Mouse (Mus musculus): ENCODE measurements around the gene Pank4. TPM values are rescaled to one million over a fixed set of nuclear protein-coding genes. Genes with fewer than 3 reads are reported as not detected.

Gene Pank4
- polyA plus RNA-seq, 1 experiment from 2014 or later: 42.1 TPM

GRCm38 (mm10) chr4:155012115-155012514 lies 48.2 kb downstream of the Pank4 start:
- no peaks in the 10 kb centered on the region for H3K36me3 ChIP-seq (ENCODE audit: control insufficient read depth, insufficient read depth, low read length)
- WGBS: 78% methylated on average over 2 of the region's 2 CpGs
- H3K27me3 ChIP-seq (ENCODE audit: control insufficient read depth, insufficient read depth, low read depth, low read length): no peaks in the 10 kb centered on the region
- H3K9ac ChIP-seq (ENCODE audit: low read depth, low read length): no peak overlapping the region
- H3K4me3 ChIP-seq (ENCODE audit: low read depth, low read length): no peak overlapping the region
- 0 out of 2 replicates have a peak, but pooled peaks cover 2% of the 10 kb centered on the region for H3K4me1 ChIP-seq (ENCODE audit: control insufficient read depth, insufficient read depth, low read length)
- H3K9me3 ChIP-seq (replicated peaks; ENCODE audit: control insufficient read depth, low read length, poor library complexity, severe bottlenecking): no peaks in the 10 kb centered on the region
- H3K27ac ChIP-seq (ENCODE audit: low read length): no peak overlapping the region
- no peak overlapping the region for H3K4me2 ChIP-seq (ENCODE audit: low read length)
- ATAC-seq: no peak

GRCm38 (mm10) chr4:155012788-155013187 lies 48.9 kb downstream of the Pank4 start:
- ATAC-seq: no peak
- Histone ChIP-seq H3K36me3 (ENCODE audit: control insufficient read depth, insufficient read depth, low read length) (no peaks in the 10 kb centered on the region), H3K4me2 (ENCODE audit: low read length) (no peak overlapping the region), H3K4me3 (ENCODE audit: low read depth, low read length) (no peak overlapping the region), H3K9me3 (replicated peaks; ENCODE audit: control insufficient read depth, low read length, poor library complexity, severe bottlenecking) (no peaks in the 10 kb centered on the region), H3K4me1 (ENCODE audit: control insufficient read depth, insufficient read depth, low read length) (0 out of 2 replicates have a peak, but pooled peaks cover 2% of the 10 kb centered on the region), H3K27me3 (ENCODE audit: control insufficient read depth, insufficient read depth, low read depth, low read length) (no peaks in the 10 kb centered on the region), H3K9ac (ENCODE audit: low read depth, low read length) (no peak overlapping the region), H3K27ac (ENCODE audit: low read length) (no peak overlapping the region)
- 2% methylated on average over 4 of the region's 4 CpGs for WGBS

- no peaks in the 10 kb centered on the region for H3K27me3 ChIP-seq (ENCODE audit: control insufficient read depth, insufficient read depth, low read depth, low read length)
- no peak overlapping the region for H3K4me2 ChIP-seq (ENCODE audit: low read length)
- no peak overlapping the region for H3K27ac ChIP-seq (ENCODE audit: low read length)
- WGBS: 49% methylated on average over 14 of the region's 14 CpGs
- no peak for ATAC-seq
- H3K9me3 ChIP-seq (replicated peaks; ENCODE audit: control insufficient read depth, low read length, poor library complexity, severe bottlenecking): no peaks in the 10 kb centered on the region
- H3K4me3 ChIP-seq (ENCODE audit: low read depth, low read length): no peak overlapping the region
- peaks cover 7% of the 10 kb centered on the region; the same call in 1 of the 2 replicates for H3K4me1 ChIP-seq (ENCODE audit: control insufficient read depth, insufficient read depth, low read length)
- no peak overlapping the region for H3K9ac ChIP-seq (ENCODE audit: low read depth, low read length)
- H3K36me3 ChIP-seq (ENCODE audit: control insufficient read depth, insufficient read depth, low read length): no peaks in the 10 kb centered on the region
These were observed 50.3 kb downstream of the Pank4 start for GRCm38 (mm10) chr4:155014244-155014643.

GRCm38 (mm10) chr4:155014791-155015190 lies 50.9 kb downstream of the Pank4 start:
- no peak overlapping the region for H3K4me3 ChIP-seq (ENCODE audit: low read depth, low read length)
- no peak overlapping the region for H3K9ac ChIP-seq (ENCODE audit: low read depth, low read length)
- ATAC-seq: no peak
- H3K4me2 ChIP-seq (ENCODE audit: low read length): no peak overlapping the region
- WGBS: 65% methylated on average over 12 of the region's 12 CpGs
- no peak overlapping the region for H3K27ac ChIP-seq (ENCODE audit: low read length)
- no peaks in the 10 kb centered on the region for H3K9me3 ChIP-seq (replicated peaks; ENCODE audit: control insufficient read depth, low read length, poor library complexity, severe bottlenecking)
- H3K36me3 ChIP-seq (ENCODE audit: control insufficient read depth, insufficient read depth, low read length): no peaks in the 10 kb centered on the region
- H3K27me3 ChIP-seq (ENCODE audit: control insufficient read depth, insufficient read depth, low read depth, low read length): no peaks in the 10 kb centered on the region
- peaks cover 10% of the 10 kb centered on the region; the same call in 1 of the 2 replicates for H3K4me1 ChIP-seq (ENCODE audit: control insufficient read depth, insufficient read depth, low read length)

GRCm38 (mm10) chr4:155015550-155015949 lies 51.6 kb downstream of the Pank4 start:
- Histone ChIP-seq H3K27ac (ENCODE audit: low read length) (no peak overlapping the region), H3K4me3 (ENCODE audit: low read depth, low read length) (no peak overlapping the region), H3K27me3 (ENCODE audit: control insufficient read depth, insufficient read depth, low read depth, low read length) (no peaks in the 10 kb centered on the region), H3K9ac (ENCODE audit: low read depth, low read length) (no peak overlapping the region), H3K9me3 (replicated peaks; ENCODE audit: control insufficient read depth, low read length, poor library complexity, severe bottlenecking) (no peaks in the 10 kb centered on the region), H3K4me1 (ENCODE audit: control insufficient read depth, insufficient read depth, low read length) (peaks cover 10% of the 10 kb centered on the region; the same call in 1 of the 2 replicates), H3K36me3 (ENCODE audit: control insufficient read depth, insufficient read depth, low read length) (no peaks in the 10 kb centered on the region), H3K4me2 (ENCODE audit: low read length) (no peak overlapping the region)
- WGBS: 78% methylated on average over 4 of the region's 4 CpGs
- no peak for ATAC-seq

- Histone ChIP-seq H3K27me3 (ENCODE audit: control insufficient read depth, insufficient read depth, low read depth, low read length) (no peaks in the 10 kb centered on the region), H3K4me1 (ENCODE audit: control insufficient read depth, insufficient read depth, low read length) (peaks cover 15% of the 10 kb centered on the region; the same call in 1 of the 2 replicates), H3K4me3 (ENCODE audit: low read depth, low read length) (no peak overlapping the region), H3K4me2 (ENCODE audit: low read length) (no peak overlapping the region), H3K9me3 (replicated peaks; ENCODE audit: control insufficient read depth, low read length, poor library complexity, severe bottlenecking) (no peaks in the 10 kb centered on the region), H3K27ac (ENCODE audit: low read length) (no peak overlapping the region), H3K36me3 (ENCODE audit: control insufficient read depth, insufficient read depth, low read length) (no peaks in the 10 kb centered on the region), H3K9ac (ENCODE audit: low read depth, low read length) (no peak overlapping the region)
- ATAC-seq: no peak
- WGBS: 67% methylated on average over 11 of the region's 11 CpGs
These were observed 52.9 kb downstream of the Pank4 start for GRCm38 (mm10) chr4:155016807-155017206.

- 70% methylated on average over 11 of the region's 11 CpGs for WGBS
- no peak overlapping the region for H3K4me2 ChIP-seq (ENCODE audit: low read length)
These were observed 53.4 kb downstream of the Pank4 start for GRCm38 (mm10) chr4:155017253-155017878.

GRCm38 (mm10) chr4:155018066-155018465 lies 54.1 kb downstream of the Pank4 start:
- WGBS: 79% methylated on average over 8 of the region's 8 CpGs
- H3K27me3 ChIP-seq (ENCODE audit: control insufficient read depth, insufficient read depth, low read depth, low read length): no peaks in the 10 kb centered on the region
- H3K9me3 ChIP-seq (replicated peaks; ENCODE audit: control insufficient read depth, low read length, poor library complexity, severe bottlenecking): no peaks in the 10 kb centered on the region
- H3K4me2 ChIP-seq (ENCODE audit: low read length): no peak overlapping the region
- no peak overlapping the region for H3K9ac ChIP-seq (ENCODE audit: low read depth, low read length)
- no peak overlapping the region for H3K4me3 ChIP-seq (ENCODE audit: low read depth, low read length)
- no peak for ATAC-seq
- peaks cover 17% of the 10 kb centered on the region; the same call in 1 of the 2 replicates for H3K4me1 ChIP-seq (ENCODE audit: control insufficient read depth, insufficient read depth, low read length)
- H3K36me3 ChIP-seq (ENCODE audit: control insufficient read depth, insufficient read depth, low read length): no peaks in the 10 kb centered on the region
- no peak overlapping the region for H3K27ac ChIP-seq (ENCODE audit: low read length)

More at GRCm38 (mm10) chr4:155017253-155017878, 53.4 kb downstream of the Pank4 start:
- Histone ChIP-seq H3K4me1 (ENCODE audit: control insufficient read depth, insufficient read depth, low read length) (peaks cover 17% of the 10 kb centered on the region; the same call in 1 of the 2 replicates), H3K27me3 (ENCODE audit: control insufficient read depth, insufficient read depth, low read depth, low read length) (no peaks in the 10 kb centered on the region), H3K4me3 (ENCODE audit: low read depth, low read length) (no peak overlapping the region), H3K9ac (ENCODE audit: low read depth, low read length) (no peak overlapping the region), H3K36me3 (ENCODE audit: control insufficient read depth, insufficient read depth, low read length) (no peaks in the 10 kb centered on the region), H3K27ac (ENCODE audit: low read length) (no peak overlapping the region), H3K9me3 (replicated peaks; ENCODE audit: control insufficient read depth, low read length, poor library complexity, severe bottlenecking) (no peaks in the 10 kb centered on the region)
- no peak for ATAC-seq

GRCm38 (mm10) chr4:155018601-155019335 lies 54.8 kb downstream of the Pank4 start:
- WGBS: 12% methylated on average over 15 of the region's 15 CpGs
- H3K4me1 ChIP-seq (ENCODE audit: control insufficient read depth, insufficient read depth, low read length): peaks cover 17% of the 10 kb centered on the region; the same call in 1 of the 2 replicates
- H3K9me3 ChIP-seq (replicated peaks; ENCODE audit: control insufficient read depth, low read length, poor library complexity, severe bottlenecking): no peaks in the 10 kb centered on the region
- H3K27ac ChIP-seq (ENCODE audit: low read length): no peak overlapping the region
- ATAC-seq: 0 out of 2 replicates have a peak, but pooled peaks have one; percentile 30
- no peaks in the 10 kb centered on the region for H3K36me3 ChIP-seq (ENCODE audit: control insufficient read depth, insufficient read depth, low read length)
- peak overlapping the region; percentile 8; the same call in 1 of the 2 replicates for H3K4me3 ChIP-seq (ENCODE audit: low read depth, low read length)
- no peaks in the 10 kb centered on the region for H3K27me3 ChIP-seq (ENCODE audit: control insufficient read depth, insufficient read depth, low read depth, low read length)
- 0 out of 2 replicates have a peak overlapping the region, but pooled peaks have one; percentile 16 for H3K9ac ChIP-seq (ENCODE audit: low read depth, low read length)
- H3K4me2 ChIP-seq (ENCODE audit: low read length): peak overlapping the region; percentile 35; the same call in 1 of the 2 replicates

All from midbrain, embryonic 16.5 days (tissue).